Mouse (Mus musculus): ENCODE results near the gene Hsd17b3. TPM values are rescaled to one million over a fixed set of nuclear protein-coding genes. Genes with fewer than 3 reads are reported as not detected.
A peak's percentile ranks its signal among the peaks of the same experiment; 100 is the strongest.

Hsd17b3 gene
- polyA plus RNA-seq, 1 experiment from 2014 or later: not detected

DNA sequence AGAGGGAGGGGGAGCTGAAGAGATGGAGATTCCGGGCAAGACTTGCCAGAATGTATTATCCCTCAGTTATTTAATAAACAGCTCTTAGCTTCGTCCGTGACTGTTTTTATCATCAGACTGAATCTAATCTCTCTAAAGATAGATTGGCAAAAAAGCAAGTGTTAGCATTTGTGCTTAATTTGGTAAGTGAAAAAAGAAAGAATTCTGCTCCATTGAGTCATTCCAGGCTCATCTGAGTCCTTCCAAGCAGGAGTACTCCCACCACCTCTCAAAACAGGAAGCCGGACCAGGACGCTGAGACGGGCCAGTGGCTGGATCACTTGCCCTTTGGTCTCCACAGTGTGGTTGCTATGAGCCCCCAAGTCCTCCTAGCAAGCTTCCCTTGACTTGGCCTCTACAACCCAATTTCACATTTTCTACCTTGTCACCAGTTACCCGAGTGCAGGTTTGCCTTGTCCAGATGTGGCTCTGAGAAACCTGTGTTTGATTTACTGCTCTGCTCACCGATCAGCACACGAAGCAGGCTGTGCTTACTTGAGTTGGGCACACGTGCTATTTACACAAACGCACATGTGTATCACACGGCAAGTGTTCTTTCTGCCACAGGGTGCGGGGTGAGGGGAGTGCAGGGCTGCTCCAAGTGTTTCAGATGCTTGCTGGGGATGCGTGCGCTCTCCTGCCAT lies 66.1 kb downstream of the Hsd17b3 start:
- Histone ChIP-seq H3K36me3 (ENCODE audit: control insufficient read depth, insufficient read depth, low read length) (no peaks in the 10 kb centered on the region), H3K4me3 (ENCODE audit: low read depth, low read length) (no peak overlapping the region), H3K27ac (ENCODE audit: low read depth) (peak overlapping the region; percentile 33; the same call in 1 of the 2 replicates), H3K9me3 (ENCODE audit: control insufficient read depth, low read length) (no peaks in the 10 kb centered on the region), H3K4me2 (ENCODE audit: low read length) (no peak overlapping the region), H3K4me1 (replicated peaks; ENCODE audit: control insufficient read depth, insufficient read depth, low read length) (peaks cover 36% of the 10 kb centered on the region), H3K27me3 (replicated peaks; ENCODE audit: control insufficient read depth, insufficient read depth, low read length) (no peaks in the 10 kb centered on the region), H3K9ac (ENCODE audit: low read length) (no peak overlapping the region)
- WGBS: 46% methylated on average over 15 of the region's 15 CpGs
- ATAC-seq (replicated peaks; ENCODE audit: low FRiP score, low TSS enrichment, low read depth): no peak
- no peak for DNase-seq (ENCODE audit: low spot score)

DNA sequence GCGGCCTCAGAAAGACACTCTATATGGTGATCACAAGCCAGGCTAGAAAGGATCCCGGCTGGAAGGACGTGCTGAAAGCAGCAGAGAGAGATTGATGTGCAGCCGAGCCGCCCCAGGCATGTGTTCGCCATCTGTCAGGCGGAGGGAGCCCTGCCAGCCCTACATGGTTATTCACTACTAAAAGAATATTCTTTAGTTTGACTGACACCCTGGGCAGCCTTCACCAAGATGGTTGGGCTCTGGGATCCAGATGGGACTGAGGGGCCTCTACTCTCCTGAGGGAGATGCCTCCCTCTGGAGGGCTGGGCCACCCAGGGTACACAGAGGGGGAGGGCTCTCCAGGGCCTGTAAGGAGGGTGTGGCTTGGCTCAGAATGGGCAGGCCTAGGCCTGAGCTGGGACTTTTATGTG lies 68.1 kb downstream of the Hsd17b3 start:
- peaks cover 36% of the 10 kb centered on the region for H3K4me1 ChIP-seq (replicated peaks; ENCODE audit: control insufficient read depth, insufficient read depth, low read length)
- H3K9me3 ChIP-seq (ENCODE audit: control insufficient read depth, low read length): no peaks in the 10 kb centered on the region
- no peak overlapping the region for H3K9ac ChIP-seq (ENCODE audit: low read length)
- DNase-seq (ENCODE audit: low spot score): peak; percentile 74
- H3K36me3 ChIP-seq (ENCODE audit: control insufficient read depth, insufficient read depth, low read length): no peaks in the 10 kb centered on the region
- no peaks in the 10 kb centered on the region for H3K27me3 ChIP-seq (replicated peaks; ENCODE audit: control insufficient read depth, insufficient read depth, low read length)
- ATAC-seq (replicated peaks; ENCODE audit: low FRiP score, low TSS enrichment, low read depth): peak; percentile 91
- 16% methylated on average over 7 of the region's 7 CpGs for WGBS
- no peak overlapping the region for H3K4me2 ChIP-seq (ENCODE audit: low read length)
- H3K27ac ChIP-seq (ENCODE audit: low read depth): peak overlapping the region; percentile 82
- H3K4me3 ChIP-seq (ENCODE audit: low read depth, low read length): no peak overlapping the region

DNA sequence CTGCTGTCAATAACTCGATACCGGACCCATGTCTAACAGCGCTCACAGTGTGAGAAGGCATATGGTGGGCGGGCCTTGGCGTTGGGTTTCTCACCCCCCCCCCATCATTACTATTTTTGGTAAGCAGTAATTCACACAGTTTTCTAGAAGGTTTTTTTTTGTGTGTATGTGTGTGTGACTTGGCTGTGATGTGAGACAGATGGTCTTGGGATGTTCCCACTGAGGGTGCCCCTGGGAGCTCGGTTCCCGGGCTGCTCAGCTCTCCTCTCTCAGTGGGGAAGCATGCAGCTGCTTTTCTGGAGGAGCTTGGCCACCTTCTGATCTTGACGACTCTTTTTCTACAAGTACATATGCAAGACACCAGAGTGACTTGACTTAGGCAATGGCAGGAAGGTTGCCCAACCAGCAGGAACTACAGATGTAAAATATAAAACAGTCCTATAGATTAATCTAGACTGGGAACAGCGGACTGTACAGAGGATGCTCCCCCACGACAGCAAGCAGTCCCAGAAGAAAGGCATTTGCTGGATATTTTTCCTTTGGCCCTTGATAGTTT lies 70.4 kb downstream of the Hsd17b3 start:
- no peak overlapping the region for H3K4me2 ChIP-seq (ENCODE audit: low read length)
- no peak overlapping the region for H3K4me3 ChIP-seq (ENCODE audit: low read depth, low read length)
- H3K36me3 ChIP-seq (ENCODE audit: control insufficient read depth, insufficient read depth, low read length): no peaks in the 10 kb centered on the region
- no peak for ATAC-seq (replicated peaks; ENCODE audit: low FRiP score, low TSS enrichment, low read depth)
- WGBS: 72% methylated on average over 10 of the region's 10 CpGs
- no peaks in the 10 kb centered on the region for H3K27me3 ChIP-seq (replicated peaks; ENCODE audit: control insufficient read depth, insufficient read depth, low read length)
- no peak overlapping the region for H3K9ac ChIP-seq (ENCODE audit: low read length)
- no peak for DNase-seq (ENCODE audit: low spot score)
- peaks cover 36% of the 10 kb centered on the region for H3K4me1 ChIP-seq (replicated peaks; ENCODE audit: control insufficient read depth, insufficient read depth, low read length)
- H3K27ac ChIP-seq (ENCODE audit: low read depth): peak overlapping the region; percentile 80
- H3K9me3 ChIP-seq (ENCODE audit: control insufficient read depth, low read length): no peaks in the 10 kb centered on the region

DNA sequence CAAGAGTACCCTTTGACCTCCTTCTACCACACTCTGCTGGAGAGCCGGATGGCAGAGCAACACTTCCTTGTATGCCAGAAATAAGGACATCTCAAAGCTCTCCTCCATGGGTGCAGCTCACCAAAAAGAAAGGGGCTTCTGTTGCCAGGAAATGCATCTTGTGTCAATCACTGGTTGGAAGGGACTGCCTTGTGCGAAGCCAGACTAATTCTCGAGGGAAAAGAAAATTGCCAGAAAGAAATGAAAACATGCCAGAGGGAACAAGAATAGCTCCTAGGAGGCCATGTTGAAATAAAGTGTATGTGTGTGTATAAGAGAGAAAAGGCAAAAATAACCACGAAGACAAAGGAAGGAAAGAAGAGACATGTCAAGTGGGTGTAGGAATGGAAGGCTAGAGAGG lies 73.0 kb downstream of the Hsd17b3 start:
- no peak overlapping the region for H3K4me3 ChIP-seq (ENCODE audit: low read depth, low read length)
- ATAC-seq (replicated peaks; ENCODE audit: low FRiP score, low TSS enrichment, low read depth): no peak
- DNase-seq (ENCODE audit: low spot score): no peak
- H3K9me3 ChIP-seq (ENCODE audit: control insufficient read depth, low read length): no peaks in the 10 kb centered on the region
- H3K27me3 ChIP-seq (replicated peaks; ENCODE audit: control insufficient read depth, insufficient read depth, low read length): no peaks in the 10 kb centered on the region
- no peak overlapping the region for H3K27ac ChIP-seq (ENCODE audit: low read depth)
- H3K4me2 ChIP-seq (ENCODE audit: low read length): no peak overlapping the region
- 76% methylated on average over 4 of the region's 4 CpGs for WGBS
- H3K36me3 ChIP-seq (ENCODE audit: control insufficient read depth, insufficient read depth, low read length): no peaks in the 10 kb centered on the region
- peaks cover 15% of the 10 kb centered on the region for H3K4me1 ChIP-seq (replicated peaks; ENCODE audit: control insufficient read depth, insufficient read depth, low read length)
- H3K9ac ChIP-seq (ENCODE audit: low read length): no peak overlapping the region

DNA sequence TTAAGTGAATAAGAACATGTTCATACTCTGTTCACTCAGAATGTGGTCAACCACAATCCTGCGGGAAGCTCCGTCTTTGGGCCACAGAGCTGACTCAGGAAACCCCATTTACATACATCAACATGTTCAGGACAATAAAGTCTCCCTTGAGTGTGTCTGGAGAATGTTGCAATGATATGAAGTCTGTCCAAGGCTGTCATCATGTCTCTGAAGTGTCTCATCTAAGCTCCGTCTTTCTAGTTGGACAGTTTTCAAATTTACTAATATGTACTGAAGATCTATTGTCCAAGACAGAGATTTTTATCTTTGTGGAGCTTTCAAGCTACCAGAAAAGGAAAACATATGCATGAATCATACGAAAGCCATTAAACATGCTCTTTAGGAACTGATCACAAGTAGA lies 77.9 kb downstream of the Hsd17b3 start:
- H3K27me3 ChIP-seq (replicated peaks; ENCODE audit: control insufficient read depth, insufficient read depth, low read length): no peaks in the 10 kb centered on the region
- WGBS: 61% methylated on average over 4 of the region's 4 CpGs
- no peak for ATAC-seq (replicated peaks; ENCODE audit: low FRiP score, low TSS enrichment, low read depth)
- H3K9me3 ChIP-seq (ENCODE audit: control insufficient read depth, low read length): no peaks in the 10 kb centered on the region
- no peaks in the 10 kb centered on the region for H3K4me1 ChIP-seq (replicated peaks; ENCODE audit: control insufficient read depth, insufficient read depth, low read length)
- no peak for DNase-seq (ENCODE audit: low spot score)
- H3K27ac ChIP-seq (ENCODE audit: low read depth): no peak overlapping the region
- no peak overlapping the region for H3K4me3 ChIP-seq (ENCODE audit: low read depth, low read length)
- H3K9ac ChIP-seq (ENCODE audit: low read length): no peak overlapping the region
- no peak overlapping the region for H3K4me2 ChIP-seq (ENCODE audit: low read length)
- no peaks in the 10 kb centered on the region for H3K36me3 ChIP-seq (ENCODE audit: control insufficient read depth, insufficient read depth, low read length)

Other genes starting within 250 kb of the Hsd17b3 start
- gene Slc35d2, start 40.1 kb upstream of the Hsd17b3 start, polyA plus RNA-seq (2014; fragmentation: Nextera tagmentation; extraction: Ambion mirVana): 3.3 and 4.8 TPM in 2 replicates
- gene Zfp367, start 64.0 kb upstream of the Hsd17b3 start, polyA plus RNA-seq (2014; fragmentation: Nextera tagmentation; extraction: Ambion mirVana): 22.4 and 23.7 TPM in 2 replicates
- gene Habp4, start 72.6 kb upstream of the Hsd17b3 start, polyA plus RNA-seq (2014; fragmentation: Nextera tagmentation; extraction: Ambion mirVana): 20.1 and 20.9 TPM in 2 replicates
- 16.6 and 19.2 TPM in 2 replicates for gene Cdc14b, start 186.1 kb upstream of the Hsd17b3 start, polyA plus RNA-seq (2014; fragmentation: Nextera tagmentation; extraction: Ambion mirVana)
- gene Aaed1, start 223.5 kb upstream of the Hsd17b3 start, polyA plus RNA-seq (2014; fragmentation: Nextera tagmentation; extraction: Ambion mirVana): 42.9 and 47.3 TPM in 2 replicates

Measured in intestine, embryonic 14.5 days (tissue).